Mouse (Mus musculus) intestine, embryonic 16.5 days (tissue): ENCODE data around the gene Lamtor3. TPM values are rescaled to one million over a fixed set of nuclear protein-coding genes. Genes with fewer than 3 reads are reported as not detected.
"Not testable (repeated sequence)": the region's sequence is repeated elsewhere in the genome, so short reads cannot be mapped to it uniquely, and the experiment has no call there.

Source experiments
- ATAC-seq: fragments of 200-750 bp; cut with Nextera tagmentation; 2 replicates; pipeline ENCODE4 v1.8.0; 2017; ENCODE audit warnings: moderate TSS enrichment, moderate library complexity
- H3K27ac ChIP-seq: fragments of 300-500 bp; sonication (generic); 2 replicates; pipeline ENCODE4 v1.5.1; 2014; ENCODE audit warnings: mild to moderate bottlenecking, low read length
- H3K27me3 ChIP-seq: fragments of 300-500 bp; sonication (generic); replicated peaks from 2 replicates; pipeline ENCODE4 v1.6.1; 2014; ENCODE audit warnings: low read length, control low read depth, mixed read lengths; ENCODE audit not compliant: control insufficient read depth, insufficient read depth
- H3K36me3 ChIP-seq: fragments of 300-500 bp; sonication (generic); 2 replicates; pipeline ENCODE4 v1.6.1; 2014; ENCODE audit warnings: low read length, control low read depth; ENCODE audit not compliant: control insufficient read depth, insufficient read depth
- H3K4me1 ChIP-seq: fragments of 300-500 bp; sonication (generic); 2 replicates; pipeline ENCODE4 v1.6.1; 2014; ENCODE audit warnings: low read length, control low read depth, mixed read lengths; ENCODE audit not compliant: control insufficient read depth, insufficient read depth
- H3K4me2 ChIP-seq: fragments of 300-500 bp; sonication (generic); 2 replicates; pipeline ENCODE4 v1.6.1; 2014; ENCODE audit warnings: low read depth, low read length, control low read depth
- H3K4me3 ChIP-seq: fragments of 300-500 bp; sonication (generic); 2 replicates; pipeline ENCODE4 v1.5.1; 2014; ENCODE audit warnings: mild to moderate bottlenecking, low read length
- H3K9ac ChIP-seq: fragments of 300-500 bp; sonication (generic); 2 replicates; pipeline ENCODE4 v1.6.1; 2014; ENCODE audit warnings: low read depth, low read length
- H3K9me3 ChIP-seq: fragments of 300-500 bp; sonication (generic); 2 replicates; pipeline ENCODE4 v1.6.1; 2016; ENCODE audit warnings: low read length, control low read depth; ENCODE audit not compliant: control insufficient read depth
- WGBS: fragments of 180-500 bp; shearing (Covaris S2); extraction: QIAGEN DNeasy Blood & Tissue Kit; methylation state at CpG from one replicate; pipeline ENCODE4 v1.1.7; 2014; 5-methylcytosine and 5-hydroxymethylcytosine counted together
- polyA plus RNA-seq: library from polyadenylated mRNA; unstranded; fragments of >200 nt; fragmentation: Nextera tagmentation; extraction: Ambion mirVana; gene quantifications from 2 replicates; pipeline ENCODE4 v1.2.1, GENCODE M21; 2015

Lamtor3 gene
- polyA plus RNA-seq, 1 experiment from 2014 or later: 160 TPM

DNA sequence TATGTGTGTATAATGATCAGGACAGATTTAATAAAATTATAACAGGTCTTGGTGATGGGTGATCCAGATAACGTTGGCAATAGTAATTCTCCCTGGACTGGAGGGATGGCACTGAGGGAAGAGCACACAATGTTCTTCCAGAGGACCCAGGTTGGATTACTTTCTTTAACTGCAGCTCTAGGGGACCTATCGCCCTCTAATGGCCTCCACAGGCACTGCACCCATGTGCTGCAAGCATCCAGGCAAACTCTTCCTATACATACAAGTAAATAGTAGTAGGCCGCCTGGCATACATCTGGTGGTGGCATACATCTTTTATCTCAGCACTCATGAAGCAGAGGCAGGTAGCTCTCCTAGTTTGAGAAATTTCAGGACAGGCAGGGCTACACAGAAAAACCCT, 23.1 kb upstream of the Lamtor3 start:
- Histone ChIP-seq H3K27me3 (no peaks in the 10 kb centered on the region), H3K4me2 (no peak overlapping the region), H3K27ac (no peak overlapping the region), H3K4me3 (no peak overlapping the region), H3K36me3 (peaks cover 6% of the 10 kb centered on the region), H3K9me3 (no peaks in the 10 kb centered on the region), H3K9ac (no peak overlapping the region), H3K4me1 (no peaks in the 10 kb centered on the region)
- no peak for ATAC-seq
- 93% methylated on average over 3 of the region's 3 CpGs for WGBS

DNA sequence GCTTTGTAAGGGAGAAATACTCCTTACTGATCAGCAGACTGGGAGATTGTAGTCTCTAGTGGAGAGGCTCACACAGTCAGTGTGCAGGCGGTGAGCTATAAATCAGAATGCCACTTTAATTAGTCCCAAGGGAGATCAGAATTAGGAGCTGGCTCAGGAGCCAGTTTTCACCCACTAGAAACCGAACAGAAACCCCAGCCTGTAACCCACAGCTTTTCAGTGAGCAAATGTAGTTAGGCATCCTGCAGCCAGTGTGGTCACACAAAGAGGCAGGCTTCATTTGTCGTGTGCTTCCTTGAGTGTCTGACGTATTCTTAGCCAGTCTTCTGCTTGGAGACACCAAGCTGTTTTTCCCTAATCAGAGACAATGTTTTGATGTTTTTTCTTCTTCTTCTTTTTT, 21.9 kb upstream of the Lamtor3 start:
- Histone ChIP-seq H3K9me3 (no peaks in the 10 kb centered on the region), H3K27me3 (no peaks in the 10 kb centered on the region), H3K9ac (no peak overlapping the region), H3K4me2 (no peak overlapping the region), H3K27ac (no peak overlapping the region), H3K4me1 (no peaks in the 10 kb centered on the region), H3K4me3 (no peak overlapping the region), H3K36me3 (peaks cover 6% of the 10 kb centered on the region)
- no peak for ATAC-seq
- WGBS: 79% methylated on average over 4 of the region's 4 CpGs

DNA sequence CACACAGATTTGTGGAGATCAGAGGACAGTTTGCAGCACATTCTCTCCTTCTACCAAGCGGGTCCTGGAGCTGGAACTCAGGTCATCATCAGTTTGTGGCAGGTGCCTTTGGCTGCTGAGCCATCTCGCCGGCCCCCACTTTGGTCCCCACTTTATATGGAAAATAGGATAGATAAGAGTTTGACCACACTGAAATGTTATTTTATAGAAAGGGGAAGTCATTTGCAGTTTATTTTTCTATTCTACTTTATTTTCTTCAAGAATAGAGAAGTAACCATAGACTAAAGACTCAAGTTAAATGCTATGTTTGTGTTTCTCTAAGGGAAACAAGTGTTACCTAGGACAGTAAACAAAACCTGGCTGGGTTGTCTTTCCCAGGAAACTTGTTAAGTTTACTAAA, 21.4 kb upstream of the Lamtor3 start:
- H3K27ac ChIP-seq: no peak overlapping the region
- no peak overlapping the region for H3K9ac ChIP-seq
- no peaks in the 10 kb centered on the region for H3K4me1 ChIP-seq
- 96% methylated on average over 3 of the region's 3 CpGs for WGBS
- H3K27me3 ChIP-seq: no peaks in the 10 kb centered on the region
- no peak overlapping the region for H3K4me3 ChIP-seq
- peaks cover 6% of the 10 kb centered on the region for H3K36me3 ChIP-seq
- ATAC-seq: no peak
- H3K9me3 ChIP-seq: no peaks in the 10 kb centered on the region
- no peak overlapping the region for H3K4me2 ChIP-seq

DNA sequence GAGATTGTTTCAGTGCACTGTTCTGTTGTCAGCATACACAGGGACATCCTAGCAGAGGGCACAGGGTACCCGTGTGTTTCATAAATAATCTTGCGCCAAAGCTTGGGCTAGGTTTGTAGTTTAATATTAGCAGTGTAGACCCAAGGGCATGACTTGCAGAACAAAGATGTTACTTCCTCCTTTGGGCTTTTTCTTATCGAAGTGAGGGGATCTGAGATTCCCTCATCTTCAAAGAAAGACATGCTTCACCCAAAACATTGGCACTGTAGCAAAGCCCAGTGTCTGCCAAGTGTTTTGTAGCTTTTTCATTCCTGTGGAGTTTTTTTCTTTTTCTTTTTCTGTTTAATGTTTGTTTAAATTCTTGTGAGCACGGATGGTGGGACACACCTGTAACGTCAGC, 20.6 kb upstream of the Lamtor3 start:
- H3K9me3 ChIP-seq: no peaks in the 10 kb centered on the region
- H3K4me3 ChIP-seq: no peak overlapping the region
- no peak overlapping the region for H3K27ac ChIP-seq
- 81% methylated on average over 5 of the region's 5 CpGs for WGBS
- H3K36me3 ChIP-seq: peaks cover 6% of the 10 kb centered on the region
- H3K27me3 ChIP-seq: no peaks in the 10 kb centered on the region
- no peak for ATAC-seq
- no peak overlapping the region for H3K9ac ChIP-seq
- no peaks in the 10 kb centered on the region for H3K4me1 ChIP-seq
- H3K4me2 ChIP-seq: no peak overlapping the region

DNA sequence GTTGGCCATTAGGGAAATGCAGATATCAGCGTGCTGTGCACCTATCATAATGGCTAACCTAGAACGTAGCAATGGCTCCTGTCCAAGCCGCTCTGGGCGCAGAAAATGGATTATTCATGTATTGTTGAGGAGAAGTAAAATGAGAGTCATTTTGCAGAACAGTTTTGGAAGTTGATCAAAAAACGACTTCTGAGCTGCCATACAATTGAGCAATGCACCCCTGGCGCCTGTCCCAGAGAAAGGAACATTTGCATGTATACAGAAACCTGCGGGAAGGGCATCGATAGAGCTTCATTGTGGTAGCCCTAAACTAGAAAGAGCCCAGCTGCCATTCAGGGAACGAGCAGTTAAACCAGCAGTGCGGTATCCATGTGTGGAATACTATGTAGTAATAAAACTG, 18.2 kb upstream of the Lamtor3 start:
- Histone ChIP-seq H3K36me3 (peaks cover 3% of the 10 kb centered on the region), H3K9me3 (no peaks in the 10 kb centered on the region), H3K4me3 (no peak overlapping the region), H3K27me3 (no peaks in the 10 kb centered on the region), H3K4me1 (no peaks in the 10 kb centered on the region), H3K9ac (no peak overlapping the region), H3K27ac (no peak overlapping the region), H3K4me2 (no peak overlapping the region)
- WGBS: 87% methylated on average over 10 of the region's 10 CpGs
- no peak for ATAC-seq

DNA sequence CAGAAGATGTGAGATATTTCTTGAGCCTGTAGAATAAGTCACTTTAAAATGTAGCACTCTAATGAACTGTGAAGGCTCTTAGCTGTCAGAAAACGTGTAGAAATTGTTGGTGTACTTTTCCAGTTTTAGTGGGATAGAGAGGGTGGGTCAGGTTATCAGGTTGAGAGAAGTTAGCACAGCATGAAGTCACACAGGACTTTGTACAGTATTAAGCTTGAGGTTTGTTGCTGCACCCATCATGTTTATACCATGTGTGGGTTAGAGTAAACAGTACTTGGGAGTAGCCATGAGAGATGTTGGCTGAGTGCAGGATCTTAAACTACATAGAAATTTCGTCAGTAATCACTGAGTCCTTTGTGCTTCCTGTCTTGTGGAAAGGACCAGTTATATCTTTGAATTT, 5.2 kb upstream of the Lamtor3 start:
- peaks cover 3% of the 10 kb centered on the region; the same call in 1 of the 2 replicates for H3K36me3 ChIP-seq
- H3K9ac ChIP-seq: no peak overlapping the region
- no peaks in the 10 kb centered on the region for H3K27me3 ChIP-seq
- no peak overlapping the region for H3K4me2 ChIP-seq
- H3K27ac ChIP-seq: no peak overlapping the region
- ATAC-seq: 0 out of 2 replicates have a peak, but pooled peaks have one; percentile 31
- no peak overlapping the region for H3K4me3 ChIP-seq
- no peaks in the 10 kb centered on the region for H3K4me1 ChIP-seq
- no peaks in the 10 kb centered on the region for H3K9me3 ChIP-seq
- WGBS: 50% methylated on average over 2 of the region's 2 CpGs

DNA sequence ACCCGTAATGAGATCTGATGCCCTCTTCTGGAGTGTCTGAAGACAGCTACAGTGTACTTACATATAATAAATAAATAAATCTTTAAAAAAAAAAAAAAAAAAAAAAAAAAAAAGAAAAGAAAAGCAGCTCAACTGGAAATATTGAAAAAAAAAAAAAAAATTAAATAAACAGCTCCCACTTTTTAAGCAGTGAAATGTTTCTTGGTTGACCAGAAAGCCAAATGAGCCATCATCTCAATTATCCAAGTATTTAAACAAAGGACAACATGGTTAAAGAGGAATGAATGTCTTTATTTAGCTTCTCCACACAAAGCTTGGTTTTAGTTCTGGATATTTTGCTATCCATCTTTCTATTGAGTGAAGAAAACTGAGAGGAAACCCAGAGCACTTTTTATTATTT, 3.7 kb upstream of the Lamtor3 start:
- not testable (repeated sequence) for H3K27me3 ChIP-seq, H3K9me3 ChIP-seq, H3K9ac ChIP-seq, H3K4me1 ChIP-seq, H3K36me3 ChIP-seq, H3K4me2 ChIP-seq, H3K27ac ChIP-seq, ATAC-seq, H3K4me3 ChIP-seq
- no CpG with 5 or more reads among the region's 1 CpGs for WGBS

DNA sequence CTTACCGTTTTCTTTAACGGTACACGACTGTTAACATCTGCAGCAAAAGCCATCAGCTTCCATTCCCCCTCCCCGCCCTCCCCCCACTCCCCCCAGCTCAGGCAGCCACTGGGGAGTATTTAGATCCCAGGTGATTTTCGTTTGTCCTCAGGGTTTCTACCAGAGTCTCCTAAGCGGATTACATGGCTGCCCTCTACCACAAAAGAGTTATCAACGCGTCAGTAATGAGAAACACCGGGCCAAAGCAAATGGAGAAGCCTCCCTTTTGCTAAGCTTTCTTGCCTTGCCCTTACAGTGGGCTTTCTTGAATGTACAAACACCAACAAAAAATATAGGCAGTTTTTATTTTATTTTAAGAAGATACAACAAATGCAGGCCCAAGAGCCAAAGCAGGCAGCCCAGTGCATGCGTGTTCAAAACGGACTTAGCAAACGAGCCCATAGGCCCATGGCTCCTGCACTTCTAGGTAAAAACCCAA, 573 bp upstream of the Lamtor3 start:
- 21% methylated on average over 12 of the region's 12 CpGs for WGBS
- H3K27ac ChIP-seq: peak overlapping the region; percentile 81

DNA sequence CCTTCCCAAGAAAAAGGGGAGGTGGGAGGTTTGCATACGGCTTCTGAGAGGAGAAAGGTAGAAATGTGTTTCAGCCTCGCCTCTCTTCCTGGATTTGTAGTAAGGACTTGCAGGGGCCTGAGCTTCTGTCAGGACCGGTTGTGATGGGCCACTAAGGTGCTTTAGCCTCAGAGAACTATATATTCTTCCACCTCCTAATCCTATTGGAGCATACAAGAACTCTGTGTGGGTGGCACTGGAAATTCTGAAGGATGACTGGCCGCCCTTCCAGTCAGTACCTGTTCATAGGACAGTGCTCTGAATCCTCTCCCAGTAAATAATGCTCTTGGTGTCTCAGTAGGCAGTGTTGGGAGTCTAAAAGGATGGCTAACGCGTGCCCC, 616 bp downstream of the Lamtor3 start:
- Histone ChIP-seq H3K4me1 (peaks cover 8% of the 10 kb centered on the region), H3K4me3 (peak overlapping the region; percentile 97), H3K4me2 (peak overlapping the region; percentile 83), H3K36me3 (peaks cover 3% of the 10 kb centered on the region; the same call in 1 of the 2 replicates), H3K27ac (peak overlapping the region; percentile 90), H3K9me3 (no peaks in the 10 kb centered on the region), H3K27me3 (no peaks in the 10 kb centered on the region), H3K9ac (peak overlapping the region; percentile 91)
- peak; percentile 47 for ATAC-seq
- WGBS: 14% methylated on average over 6 of the region's 6 CpGs

More for the DNA sequence above, 573 bp upstream of the Lamtor3 start:
- H3K36me3 ChIP-seq: peaks cover 3% of the 10 kb centered on the region; the same call in 1 of the 2 replicates
- peak overlapping the region; percentile 97 for H3K4me3 ChIP-seq
- peak overlapping the region; percentile 91 for H3K9ac ChIP-seq
- peak; percentile 41; the same call in 1 of the 2 replicates for ATAC-seq
- no peaks in the 10 kb centered on the region for H3K9me3 ChIP-seq
- peak overlapping the region; percentile 55 for H3K4me2 ChIP-seq
- H3K4me1 ChIP-seq: peaks cover 8% of the 10 kb centered on the region
- H3K27me3 ChIP-seq: no peaks in the 10 kb centered on the region

DNA sequence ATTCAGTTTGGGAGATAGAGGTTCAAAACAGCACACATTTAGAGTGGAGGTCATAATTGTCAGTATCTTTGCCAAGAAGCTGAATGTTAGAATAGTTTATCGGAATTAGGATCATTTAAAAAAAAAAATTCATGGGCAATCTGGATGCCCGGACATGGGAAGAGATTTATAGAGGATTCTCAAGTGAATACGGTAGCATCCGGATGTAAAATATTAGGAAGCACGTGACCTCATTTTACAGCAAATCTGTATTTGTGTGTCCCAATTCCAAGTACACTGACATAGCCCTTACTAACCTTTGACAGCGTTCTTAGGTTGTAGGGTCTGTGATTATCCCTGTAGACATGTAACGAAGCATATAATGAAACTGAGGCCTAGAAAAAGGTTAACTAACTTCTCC, 1.1 kb downstream of the Lamtor3 start:
- Histone ChIP-seq H3K9me3 (no peaks in the 10 kb centered on the region), H3K4me1 (peaks cover 8% of the 10 kb centered on the region), H3K27me3 (no peaks in the 10 kb centered on the region), H3K4me3 (peak overlapping the region; percentile 97), H3K9ac (peak overlapping the region; percentile 91), H3K27ac (no peak overlapping the region), H3K36me3 (peaks cover 3% of the 10 kb centered on the region; the same call in 1 of the 2 replicates), H3K4me2 (peak overlapping the region; percentile 83)
- 87% methylated on average over 7 of the region's 7 CpGs for WGBS
- ATAC-seq: no peak
